Mouse (Mus musculus): ENCODE results near the gene Pias1.

GRCm38 (mm10) chr9:62870728-62871127, 117.0 kb downstream of the Pias1 start:
- TF ChIP-seq CTCF (conservative IDR thresholded peaks at IDR 0.05; ENCODE audit: low read length) (no peak), NANOG (IDR thresholded peaks at IDR 0.05; ENCODE audit: borderline replicate concordance, low read length) (no peak), POU5F1 (IDR thresholded peaks at IDR 0.05; ENCODE audit: borderline replicate concordance, low read length) (no peak)

All from E14TG2a.4 (cell line).